In the genomic region with DNA sequence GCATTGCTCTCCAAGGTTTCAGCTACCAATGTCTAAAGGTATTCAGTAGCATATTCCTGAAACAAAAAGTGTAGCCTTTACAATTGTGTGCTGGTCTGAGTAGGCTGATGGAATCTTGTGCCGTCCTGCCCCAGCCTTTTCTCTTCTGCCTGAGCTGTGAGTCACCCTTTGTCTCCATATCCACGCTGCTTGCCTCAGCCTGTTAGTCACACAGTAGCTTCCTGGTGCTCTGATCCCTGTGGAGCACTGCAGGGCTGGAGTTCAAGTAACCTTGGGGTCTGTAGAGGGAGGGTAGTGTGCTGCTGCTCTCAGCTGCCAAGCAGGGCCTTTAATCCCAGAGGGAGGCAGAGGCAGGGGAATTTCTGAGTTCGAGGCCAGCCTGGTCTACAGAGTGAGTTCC, we compare ENCODE assay signal across 17 mouse cellular contexts. TPM values are rescaled to one million over a fixed set of nuclear protein-coding genes. Genes with fewer than 3 reads are reported as not detected.
A peak's percentile ranks its signal among the peaks of the same experiment; 100 is the strongest.
DNase-seq lines count a peak whose midpoint lies in the region; ATAC-seq and TF ChIP-seq lines count a peak whose summit lies in the region.
"Had no signal": no experiment of that assay in that cellular context is flagged by ENCODE, and none has a peak within 500 bp of the region (broad histone marks: within the 10 kb centered on the region; RNA-seq: fewer than 3 reads in every experiment).

No protein-coding gene starts in this region.

- no peak for TF ChIP-seq CTCF in Patski (IDR thresholded peaks at IDR 0.05)

- POLR2A ChIA-PET in Patski (lab: Charles Lee), result interaction anchor here (0.7 to 0.9 kb wide), 2 partner anchors 9 to 249 kb away, joined by 4 read pairs; no protein-coding TSS in a partner anchor

- peak; percentile 94 for ATAC-seq in Patski
- ATAC-seq: forebrain, embryonic 13.5 days; intestine, embryonic 15.5 days had no signal

- H3K27me3 ChIP-seq in Patski, result no peaks in the 10 kb centered on the region
- H3K27me3 ChIP-seq: embryonic facial prominence, embryonic 12.5 days; forebrain, embryonic 13.5 days; hindbrain, embryonic 13.5 days; intestine, embryonic 15.5 days; kidney, embryonic 15.5 days; limb, embryonic 13.5 days had no signal

- CTCF ChIA-PET in Patski (lab: Charles Lee), result interaction anchor here (1.9 kb wide), 1 partner anchor 14 kb away, joined by 5 read pairs; no protein-coding TSS in a partner anchor

- in situ Hi-C loops in Patski (cut with MboI; ENCODE audit: low pct_unique_long_range_greater_than_20kb), result no loop called here

- peak; percentile 34 to 49 for DNase-seq in urinary bladder, adult 18-20 months (ENCODE audit: low spot score in 2 of 2)
- no peak for DNase-seq in urinary bladder, postnatal 10 days (ENCODE audit: low spot score)
- no peak for DNase-seq in Patski (ENCODE audit: low read depth, low spot score)
- peak; percentile 62 to 63 for DNase-seq in adrenal gland, postnatal 36 days
- no peak for DNase-seq in testis, postnatal 10 days (ENCODE audit: low spot score)
- no peak for DNase-seq in liver
- DNase-seq in c-Kit-positive CD71-positive TER-119-positive erythroid progenitor cells, embryonic 14.5 days (ENCODE audit: low spot score), result no peak
- DNase-seq: cerebellum, adult 11 months; cerebellum, postnatal 36 days; lung, postnatal 14 days; thymus, adult 18-20 months had no signal

RNA-seq across cellular contexts. Expression of a gene that starts 14.9 kb away (rescaled TPM):
- 31.6 TPM for polyA plus RNA-seq in Patski (2021)
- total RNA-seq in adrenal gland, postnatal 36 days (2021), result 10 to 100 TPM; 36.4 to 52.8 TPM

RNA-seq across cellular contexts. Expression of a gene that starts 56.8 kb away (rescaled TPM):
- 16.7 TPM for polyA plus RNA-seq in Patski (2021)
- 10 to 100 TPM; 16.2 to 16.6 TPM for total RNA-seq in adrenal gland, postnatal 36 days (2021)

Comparison
In these comparisons a context has a peak if more than half of its experiments do, and no peak if none do; other contexts are left out.
1. DNase-seq: peak in urinary bladder, adult 18-20 months (2 of 2) and adrenal gland, postnatal 36 days (2 of 2); none in urinary bladder, postnatal 10 days (single experiment), Patski (single experiment), testis, postnatal 10 days (single experiment), liver (single experiment) and c-Kit-positive CD71-positive TER-119-positive erythroid progenitor cells, embryonic 14.5 days (single experiment).